Mouse (Mus musculus): ENCODE results near the gene D2hgdh.
"Not testable (repeated sequence)": the region's sequence is repeated elsewhere in the genome, so short reads cannot be mapped to it uniquely, and the experiment has no call there.

- TF ChIP-seq CTCF, POLR2A (IDR thresholded peaks at IDR 0.05; ENCODE audit: extremely low read depth, insufficient read depth, low read length): not testable (repeated sequence)
Observed at GRCm38 (mm10) chr1:93855790-93856189, 31.1 kb downstream of the D2hgdh start.
